In genomic region chr8:124837956-124838355, GRCm38 (mm10) we compare ENCODE assay signal across 29 mouse cellular contexts. TPM values are rescaled to one million over a fixed set of nuclear protein-coding genes. Genes with fewer than 3 reads are reported as not detected.
"Had no signal": no experiment of that assay in that cellular context is flagged by ENCODE, and none has a peak within 500 bp of the region (broad histone marks: within the 10 kb centered on the region; RNA-seq: fewer than 3 reads in every experiment).

No protein-coding gene starts in this region.

- H3K9ac ChIP-seq: heart, embryonic 12.5 days; hindbrain, embryonic 12.5 days; hindbrain, embryonic 14.5 days; intestine, embryonic 15.5 days; kidney, embryonic 15.5 days; limb, embryonic 13.5 days; limb, embryonic 15.5 days; liver, embryonic 12.5 days; liver, embryonic 15.5 days had no signal

- H3K4me2 ChIP-seq: heart, embryonic 12.5 days; hindbrain, embryonic 12.5 days; hindbrain, embryonic 14.5 days; intestine, embryonic 15.5 days; kidney, embryonic 15.5 days; limb, embryonic 13.5 days; limb, embryonic 15.5 days; liver, embryonic 12.5 days; liver, embryonic 15.5 days had no signal

- H3K4me3 ChIP-seq: gastrocnemius, adult 2 months; heart, adult 2 months; heart, embryonic 10.5 days; heart, embryonic 12.5 days; hindbrain, embryonic 10.5 days; hindbrain, embryonic 12.5 days; intestine, embryonic 15.5 days; kidney, embryonic 15.5 days; limb, embryonic 13.5 days; limb, embryonic 15.5 days; liver, embryonic 12.5 days; liver, embryonic 15.5 days had no signal

- H3K27ac ChIP-seq: gastrocnemius, adult 2 months; heart, adult 2 months; heart, embryonic 10.5 days; hindbrain, embryonic 10.5 days; hindbrain, embryonic 12.5 days; hindbrain, embryonic 14.5 days; intestine, embryonic 15.5 days; kidney, embryonic 15.5 days; kidney, postnatal 0 days; limb, embryonic 13.5 days; limb, embryonic 15.5 days; liver, embryonic 12.5 days; liver, embryonic 15.5 days had no signal

- ATAC-seq: hindbrain, embryonic 16.5 days; inflammation-experienced regulatory T-cells, adult 6 months; intestine, embryonic 15.5 days; intestine, postnatal 0 days; liver, embryonic 12.5 days had no signal

- DNase-seq: gastrocnemius, adult 2 months; gastrocnemius, postnatal 10 days; gastrocnemius, postnatal 25 days; heart, adult 2 months; heart, postnatal 10 days; heart, postnatal 4 days; kidney, adult 18-20 months; kidney, adult 8-10 months; kidney, postnatal 14 days; kidney, postnatal 36 days; layer of hippocampus, adult 9-11 months; layer of hippocampus, postnatal 36 days; left cerebral cortex, postnatal 4 days had no signal

- H3K27me3 ChIP-seq: heart, embryonic 12.5 days; hindbrain, embryonic 12.5 days; intestine, embryonic 15.5 days; kidney, embryonic 15.5 days; limb, embryonic 13.5 days; limb, embryonic 15.5 days; liver, embryonic 15.5 days had no signal

- H3K4me1 ChIP-seq: hindbrain, embryonic 12.5 days; intestine, embryonic 15.5 days; liver, embryonic 12.5 days; liver, embryonic 15.5 days had no signal

- H3K9me3 ChIP-seq: heart, embryonic 10.5 days; heart, embryonic 12.5 days; hindbrain, embryonic 10.5 days; hindbrain, embryonic 12.5 days; intestine, embryonic 15.5 days; kidney, embryonic 15.5 days; limb, embryonic 13.5 days; limb, embryonic 15.5 days; liver, embryonic 12.5 days; liver, embryonic 15.5 days had no signal

RNA-seq across cellular contexts. Expression of gene Trim67, which starts 45.1 kb away (rescaled TPM):
- total RNA-seq: liver, adult 2 months had no signal
- polyA plus RNA-seq: inflammation-experienced regulatory T-cells, adult 6 months; liver, adult 2 months had no signal
